Mouse (Mus musculus) brain, embryonic 14.5 days (tissue): ENCODE measurements at regions not wholly inside any gene's neighbourhood (a gene's known extent, or its start where the extent isn't known, plus 50 kb on each side); places are given as distances from the start of the nearest gene placed in this dataset.

Source experiments
- CTCF ChIP-seq: fragments of 200-500 bp; IDR thresholded peaks from 2 replicates; pipeline ENCODE4 v1.5.1; 2012; ENCODE audit warnings: inconsistent platforms, mild to moderate bottlenecking, moderate library complexity, borderline replicate concordance; ENCODE audit not compliant: insufficient read depth, insufficient read length; ENCODE audit errors: extremely low read depth
- POLR2A ChIP-seq: fragments of 200-500 bp; IDR thresholded peaks from 2 replicates; pipeline ENCODE4 v1.6.1; 2012; ENCODE audit warnings: mild to moderate bottlenecking, inconsistent platforms, borderline replicate concordance; ENCODE audit not compliant: poor library complexity, insufficient read depth, insufficient read length, severe bottlenecking; ENCODE audit errors: extremely low read depth

DNA sequence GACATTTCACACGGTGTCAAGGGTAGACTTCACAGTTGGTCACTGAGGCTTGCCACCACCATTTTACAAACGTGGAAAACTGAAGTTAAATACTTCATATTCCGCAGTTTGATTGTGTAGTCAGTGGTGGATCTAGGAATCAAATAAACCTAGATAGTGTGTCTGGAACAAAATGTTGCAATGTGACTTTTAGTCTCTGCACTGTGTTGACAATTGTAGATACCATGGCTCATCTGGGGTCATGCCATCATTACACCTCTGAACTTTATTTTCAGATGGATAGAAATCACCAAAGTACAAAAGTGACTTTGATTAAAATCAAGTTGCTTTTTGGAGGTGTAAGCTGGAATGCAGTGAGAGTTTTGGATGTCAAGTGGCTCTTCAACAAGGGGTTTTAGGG is 158.3 kb downstream of the Ascl1 start:
- no peak for TF ChIP-seq CTCF
- TF ChIP-seq POLR2A, result no peak
